Mouse (Mus musculus) heart, postnatal 25 days (tissue): ENCODE measurements around the gene Nefh. TPM values are rescaled to one million over a fixed set of nuclear protein-coding genes. Genes with fewer than 3 reads are reported as not detected.

Experiments
- DNase-seq: peaks from one replicate; pipeline ENCODE4 v3.0.0; 2022; ENCODE audit warnings: low spot score
- intact Hi-C: fragments of 180-260 bp; cut with DNase I; formaldehyde crosslinking; loops from one replicate; pipeline ENCODE4 v1.15.1; 2025
- total RNA-seq, 2 experiments: library from RNA; stranded (reverse); gene quantifications; 2 replicates each; pipeline ENCODE4 v1.2.3; 2021

Gene Nefh
- total RNA-seq, 2 experiments from 2014 or later = not detected

GRCm38 (mm10) chr11:4963099-4963808 lies 15.4 kb upstream of the Nefh start:
- intact Hi-C loops = no loop called here
- DNase-seq = no peak

- no peak for DNase-seq
- intact Hi-C loops = no loop called here
These were observed 6.1 kb upstream of the Nefh start for GRCm38 (mm10) chr11:4953918-4954317.

GRCm38 (mm10) chr11:4953401-4953800 lies 5.5 kb upstream of the Nefh start:
- no peak for DNase-seq
- intact Hi-C loops = no loop called here

GRCm38 (mm10) chr11:4949256-4950044 lies 1.6 kb upstream of the Nefh start:
- intact Hi-C loops = no loop called here
- DNase-seq = no peak

- DNase-seq = no peak
- intact Hi-C loops = no loop called here
These were observed 928 bp upstream of the Nefh start for GRCm38 (mm10) chr11:4948792-4949191.

- DNase-seq = no peak
- intact Hi-C loops = no loop called here
These were observed 684 bp downstream of the Nefh start for GRCm38 (mm10) chr11:4946947-4947812.

- DNase-seq = no peak
- intact Hi-C loops = no loop called here
These were observed 1.3 kb downstream of the Nefh start for GRCm38 (mm10) chr11:4946530-4946929.

GRCm38 (mm10) chr11:4936243-4936642 lies 11.6 kb downstream of the Nefh start:
- no peak for DNase-seq
- intact Hi-C loops = no loop called here

GRCm38 (mm10) chr11:4931009-4931601 lies 16.8 kb downstream of the Nefh start:
- no peak for DNase-seq
- intact Hi-C loops = no loop called here

- intact Hi-C loops = no loop called here
- no peak for DNase-seq
These were observed 20.6 kb downstream of the Nefh start for GRCm38 (mm10) chr11:4927224-4927623.

- no peak for DNase-seq
- intact Hi-C loops = no loop called here
These were observed 26.1 kb downstream of the Nefh start for GRCm38 (mm10) chr11:4921751-4922150.

- intact Hi-C loops = no loop called here
These were observed 26.6 kb downstream of the Nefh start for GRCm38 (mm10) chr11:4921281-4921680.

GRCm38 (mm10) chr11:4916068-4916467 lies 31.8 kb downstream of the Nefh start:
- intact Hi-C loops = loop anchor here (2.0 kb wide), 1 partner anchor 59 kb away; no protein-coding TSS in a partner anchor

More at GRCm38 (mm10) chr11:4921281-4921680, 26.6 kb downstream of the Nefh start:
- no peak for DNase-seq

GRCm38 (mm10) chr11:4906231-4906630 lies 41.6 kb downstream of the Nefh start:
- no peak for DNase-seq
- intact Hi-C loops = no loop called here

More at GRCm38 (mm10) chr11:4916068-4916467, 31.8 kb downstream of the Nefh start:
- no peak for DNase-seq

- no peak for DNase-seq
- intact Hi-C loops = no loop called here
These were observed 45.9 kb downstream of the Nefh start for GRCm38 (mm10) chr11:4901956-4902355.

GRCm38 (mm10) chr11:4900437-4900836 lies 47.4 kb downstream of the Nefh start:
- no peak for DNase-seq
- intact Hi-C loops = no loop called here

- intact Hi-C loops = no loop called here
- peak; percentile 63 for DNase-seq
These were observed 52.7 kb downstream of the Nefh start, which contains the start of gene Thoc5 for GRCm38 (mm10) chr11:4894848-4895816. TSS of gene Thoc5 (plus strand) at chr11:4895320.
